Mouse (Mus musculus) stomach, adult 2 months (tissue): ENCODE results near the gene Rhox4c. TPM values are rescaled to one million over a fixed set of nuclear protein-coding genes. Genes with fewer than 3 reads are reported as not detected.

Source experiments
- polyA plus RNA-seq: library from polyadenylated mRNA; depleted of rRNA; stranded (reverse); fragments of >200 nt; gene quantifications from 2 replicates; pipeline ENCODE4 v1.2.3, GENCODE M21; 2012; rRNA removed

Rhox4c gene
- polyA plus RNA-seq = not detected in 2 replicates

GRCm38 (mm10) chrX:37480037-37480436 is at the start of gene Rhox4c:
Rhox4c (plus strand) TSS chrX:37480337.

GRCm38 (mm10) chrX:37432194-37432593 is 47.9 kb upstream of the Rhox4c start, which contains the start of gene Rhox4b:
Rhox4b (plus strand) TSS chrX:37432494.

GRCm38 (mm10) chrX:37453380-37453779 is 26.8 kb upstream of the Rhox4c start, which contains the start of gene Rhox2c:
Rhox2c (plus strand) TSS chrX:37453680.

GRCm38 (mm10) chrX:37458285-37458684 is 21.9 kb upstream of the Rhox4c start, which contains the start of gene Rhox3c:
Rhox3c (plus strand) TSS chrX:37458585.

GRCm38 (mm10) chrX:37514059-37514458 is 33.9 kb downstream of the Rhox4c start, which contains the start of gene Rhox4d:
Rhox4d (plus strand) TSS chrX:37514359.

GRCm38 (mm10) chrX:37530152-37530551 is 50.0 kb downstream of the Rhox4c start, which contains the start of gene Rhox2e:
Rhox2e (plus strand) TSS chrX:37530452.

Other genes with a start within 250 kb of the Rhox4c start
- gene Rhox2a, start 235.4 kb upstream of the Rhox4c start, polyA plus RNA-seq = not detected in 2 replicates
- gene Rhox3a, start 230.4 kb upstream of the Rhox4c start, polyA plus RNA-seq = not detected in 2 replicates
- gene Rhox4a, start 215.0 kb upstream of the Rhox4c start, polyA plus RNA-seq = not detected in 2 replicates
- not detected in 2 replicates for gene Rhox3a2, start 100.3 kb upstream of the Rhox4c start, polyA plus RNA-seq
- gene Rhox4a2, start 89.5 kb upstream of the Rhox4c start, polyA plus RNA-seq = not detected in 2 replicates
- gene Rhox2b, start 68.3 kb upstream of the Rhox4c start, polyA plus RNA-seq = not detected in 2 replicates
- not detected in 2 replicates for gene Rhox4b, start 47.8 kb upstream of the Rhox4c start, polyA plus RNA-seq
- not detected in 2 replicates for gene Rhox2c, start 26.7 kb upstream of the Rhox4c start, polyA plus RNA-seq
- gene Rhox3c, start 21.8 kb upstream of the Rhox4c start, polyA plus RNA-seq = not detected in 2 replicates
- not detected in 2 replicates for gene Rhox2d, start 13.1 kb downstream of the Rhox4c start, polyA plus RNA-seq
- gene Rhox4d, start 34.0 kb downstream of the Rhox4c start, polyA plus RNA-seq = not detected in 2 replicates
- gene Rhox2e, start 50.1 kb downstream of the Rhox4c start, polyA plus RNA-seq = not detected in 2 replicates
- not detected in 2 replicates for gene Rhox3e, start 61.7 kb downstream of the Rhox4c start, polyA plus RNA-seq
- gene Rhox4e, start 77.1 kb downstream of the Rhox4c start, polyA plus RNA-seq = not detected in 2 replicates
- not detected in 2 replicates for gene Rhox2f, start 91.1 kb downstream of the Rhox4c start, polyA plus RNA-seq
- not detected in 2 replicates for gene Rhox3f, start 100.7 kb downstream of the Rhox4c start, polyA plus RNA-seq
- gene Rhox4f, start 127.4 kb downstream of the Rhox4c start, polyA plus RNA-seq = not detected in 2 replicates
- not detected in 2 replicates for gene Rhox3g, start 148.3 kb downstream of the Rhox4c start, polyA plus RNA-seq
- not detected in 2 replicates for gene Rhox2g, start 163.1 kb downstream of the Rhox4c start, polyA plus RNA-seq
- gene Rhox4g, start 171.0 kb downstream of the Rhox4c start, polyA plus RNA-seq = not detected in 2 replicates
- not detected in 2 replicates for gene Rhox3h, start 188.4 kb downstream of the Rhox4c start, polyA plus RNA-seq
- gene Rhox2h, start 192.9 kb downstream of the Rhox4c start, polyA plus RNA-seq = not detected in 2 replicates